Mouse (Mus musculus) liver, embryonic 14.5 days (tissue): ENCODE measurements around the gene Clip1. TPM values are rescaled to one million over a fixed set of nuclear protein-coding genes. Genes with fewer than 3 reads are reported as not detected.
"Not testable (repeated sequence)": the region's sequence is repeated elsewhere in the genome, so short reads cannot be mapped to it uniquely, and the experiment has no call there.

Experiments used
- ATAC-seq: fragments of 200-750 bp; cut with Nextera tagmentation; 2 replicates; pipeline ENCODE4 v1.8.0; 2017; ENCODE audit warnings: moderate number of reproducible peaks, mild to moderate bottlenecking, moderate library complexity; ENCODE audit not compliant: insufficient read depth
- DNase-seq, 3 experiments: peaks; one replicate each; pipeline ENCODE4 v3.0.0-alpha.2; 2012 to 2013; ENCODE audit warnings: low read depth in 3 of 3, low spot score in 3 of 3
- H3K27ac ChIP-seq: fragments of 300-500 bp; sonication (generic); 2 replicates; pipeline ENCODE4 v1.5.1; 2014; ENCODE audit warnings: moderate library complexity, mild to moderate bottlenecking, control low read depth, inconsistent platforms
- H3K27me3 ChIP-seq: fragments of 300-500 bp; sonication (generic); 2 replicates; pipeline ENCODE4 v1.6.1; 2014; ENCODE audit warnings: mild to moderate bottlenecking, low read length, moderate library complexity; ENCODE audit not compliant: control insufficient read depth, insufficient read depth
- H3K36me3 ChIP-seq: fragments of 300-500 bp; sonication (generic); replicated peaks from 2 replicates; pipeline ENCODE4 v1.6.1; 2014; ENCODE audit warnings: low read depth; ENCODE audit not compliant: control insufficient read depth, insufficient read depth
- H3K4me1 ChIP-seq, 2 experiments: fragments of 200-500 bp in 1 of 2; fragments of 300-500 bp in 1 of 2; sonication (generic) in 1 of 2; replicated peaks; 2 replicates each; pipeline ENCODE4 v1.6.1; 2012 to 2014; ENCODE audit warnings: antibody characterized with exemption in 1 of 2, inconsistent platforms in 1 of 2, low read length in 1 of 2; ENCODE audit not compliant: control insufficient read depth in 2 of 2, insufficient read depth in 2 of 2
- H3K4me2 ChIP-seq: fragments of 300-500 bp; sonication (generic); 2 replicates; pipeline ENCODE4 v1.6.1; 2014; ENCODE audit warnings: low read depth, mild to moderate bottlenecking, control low read depth, moderate library complexity
- H3K4me3 ChIP-seq, 2 experiments: fragments of 200-500 bp in 1 of 2; fragments of 300-500 bp in 1 of 2; sonication (generic) in 1 of 2; 2 replicates each; pipeline ENCODE4 v1.5.1; 2012 to 2014; ENCODE audit warnings: low read depth in 2 of 2, low read length in 2 of 2, mild to moderate bottlenecking in 2 of 2, control low read depth in 1 of 2, inconsistent platforms in 1 of 2, moderate library complexity in 1 of 2; ENCODE audit not compliant: insufficient read depth in 1 of 2
- H3K9ac ChIP-seq: fragments of 300-500 bp; sonication (generic); replicated peaks from 2 replicates; pipeline ENCODE4 v1.6.1; 2014; ENCODE audit warnings: mild to moderate bottlenecking, control low read depth, moderate library complexity
- H3K9me3 ChIP-seq: fragments of 300-500 bp; sonication (generic); 2 replicates; pipeline ENCODE4 v1.6.1; 2016; ENCODE audit warnings: low read length, mixed read lengths; ENCODE audit not compliant: control insufficient read depth
- CTCF ChIP-seq: IDR thresholded peaks from 2 replicates; pipeline ENCODE4 v1.5.1; 2016; ENCODE audit warnings: antibody characterized with exemption, low read depth, control low read depth
- EP300 ChIP-seq: IDR thresholded peaks from 2 replicates; pipeline ENCODE4 v1.6.1; 2016; ENCODE audit warnings: antibody characterized with exemption, low read depth
- WGBS: fragments of 180-500 bp; shearing (Covaris S2); extraction: QIAGEN DNeasy Blood & Tissue Kit; methylation state at CpG from one replicate; pipeline ENCODE4 v1.1.7; 2014; ENCODE audit not compliant: insufficient replicate concordance; 5-methylcytosine and 5-hydroxymethylcytosine counted together
- polyA plus RNA-seq, 2 experiments: library from polyadenylated mRNA; depleted of rRNA in 1 of 2; stranded (reverse) in 1 of 2; unstranded in 1 of 2; fragments of >200 nt; fragmentation: Nextera tagmentation in 1 of 2; extraction: Ambion mirVana in 1 of 2; gene quantifications; 2 replicates each; pipeline versions ENCODE4 v1.2.1 to v1.2.3; 2012 to 2014

The Clip1 gene
- polyA plus RNA-seq (2012; rRNA removed), result 3.9 and 6.1 TPM in 2 replicates
- 6.6 and 9.1 TPM in 2 replicates for polyA plus RNA-seq (2014; fragmentation: Nextera tagmentation; extraction: Ambion mirVana)

DNA sequence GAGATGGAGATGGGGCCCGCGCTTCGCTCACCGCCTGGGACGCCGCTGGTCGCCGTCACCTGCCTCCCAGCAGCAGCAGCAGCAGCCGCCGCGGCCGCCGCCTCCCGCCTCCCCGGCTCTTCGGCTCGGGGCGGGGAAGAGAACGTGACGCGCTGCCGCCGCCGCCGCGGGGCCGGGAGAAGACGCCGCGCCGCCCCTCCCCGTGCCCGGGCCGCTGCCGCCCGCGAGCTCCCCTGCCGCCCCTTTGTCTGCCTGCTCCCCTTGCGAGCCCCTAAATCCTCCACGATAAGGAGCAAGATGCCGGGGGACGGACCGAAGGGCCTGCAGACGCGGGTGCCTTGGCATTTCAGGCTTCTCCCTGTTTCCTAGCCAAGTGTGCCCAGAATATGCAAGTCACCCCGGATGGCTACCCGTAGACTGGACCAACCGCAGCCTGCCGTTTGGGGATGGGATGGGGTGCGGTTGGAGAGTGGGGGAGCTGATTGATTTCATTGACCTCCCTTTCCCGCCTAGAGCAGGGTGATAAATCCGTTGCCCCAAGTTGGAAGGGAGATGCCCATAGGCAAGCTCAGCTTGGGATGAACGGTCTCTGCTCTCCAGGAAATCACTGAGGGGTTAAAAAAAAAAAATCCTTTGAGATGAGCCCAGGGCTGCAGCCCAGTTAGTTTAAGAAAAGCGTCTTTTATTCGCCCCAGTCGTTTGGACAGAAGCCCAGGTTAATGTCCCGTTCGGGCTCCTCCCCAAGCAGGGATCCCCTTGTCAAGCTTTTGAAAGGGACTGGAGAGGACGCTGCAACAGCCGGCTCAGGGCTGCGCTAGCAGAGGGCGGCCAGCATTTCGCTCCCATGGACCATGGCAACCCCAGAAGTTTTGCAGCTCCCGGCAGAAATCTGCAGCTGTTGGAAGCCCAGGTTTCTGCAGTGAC lies at the start of gene Clip1:
TSS of gene Clip1 (minus strand) at position 398 of the 924 bp plus-strand sequence.
- Histone ChIP-seq H3K4me2 (peak within 1 kb of the TSS; percentile 90), H3K27ac (no peak within 1 kb of the TSS), H3K27me3 (peaks cover 5% of the 10 kb centered on the region), H3K4me3 (peak within 1 kb of the TSS; percentile 74 to 83), H3K36me3 (no peaks in the 10 kb centered on the region), H3K4me1 (peaks cover 9 to 13% of the 10 kb centered on the region in 2 experiments), H3K9ac (peak within 1 kb of the TSS; percentile 84), H3K9me3 (no peaks in the 10 kb centered on the region)
- ATAC-seq (peak; percentile 77), DNase-seq (peak in 2 of 3 experiments; percentile 45 to 46)
- 2% methylated on average over 56 of the region's 64 CpGs for WGBS
- no peak for TF ChIP-seq CTCF
- TF ChIP-seq EP300, result no peak

DNA sequence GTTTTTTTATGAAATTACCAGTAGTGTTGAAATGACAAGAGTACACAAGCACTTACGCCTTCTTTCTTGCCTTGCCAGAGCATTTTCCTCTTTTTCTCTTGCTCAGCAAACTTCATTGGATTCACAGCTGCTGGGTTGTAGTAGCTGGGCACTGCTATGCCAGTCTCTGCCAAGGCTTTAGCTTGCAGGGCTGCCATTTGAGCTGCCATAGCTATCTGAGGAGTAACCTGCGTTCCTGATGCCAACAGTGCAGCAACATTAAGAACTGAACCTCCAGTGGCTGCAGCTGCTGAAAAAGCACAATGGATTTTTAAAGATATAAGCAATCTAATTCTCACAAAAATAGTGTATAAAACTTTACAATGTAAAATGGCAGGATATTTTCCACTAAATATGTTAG lies 46.6 kb upstream of the Clip1 start:
- Histone ChIP-seq H3K36me3 (peaks cover 80% of the 10 kb centered on the region), H3K4me3 (no peak overlapping the region), H3K4me1 (no peaks in the 10 kb centered on the region), H3K27me3 (no peaks in the 10 kb centered on the region), H3K4me2 (no peak overlapping the region), H3K9me3 (no peaks in the 10 kb centered on the region), H3K27ac (no peak overlapping the region), H3K9ac (no peak overlapping the region)
- WGBS, result 92% methylated on average over 2 of the region's 2 CpGs
- TF ChIP-seq CTCF (no peak), EP300 (no peak)
- DNase-seq, result no peak
- no peak for ATAC-seq

- ATAC-seq, H3K9ac ChIP-seq, H3K4me2 ChIP-seq, H3K27me3 ChIP-seq, H3K4me3 ChIP-seq, H3K9me3 ChIP-seq, H3K27ac ChIP-seq, DNase-seq, H3K4me1 ChIP-seq: not testable (repeated sequence)
- WGBS, result 76% methylated on average over 7 of the region's 7 CpGs
- H3K36me3 ChIP-seq, result peaks cover 16% of the 10 kb centered on the region
Observed at GRCm38 (mm10) chr5:123723816-123724215, 39.4 kb upstream of the Clip1 start.

DNA sequence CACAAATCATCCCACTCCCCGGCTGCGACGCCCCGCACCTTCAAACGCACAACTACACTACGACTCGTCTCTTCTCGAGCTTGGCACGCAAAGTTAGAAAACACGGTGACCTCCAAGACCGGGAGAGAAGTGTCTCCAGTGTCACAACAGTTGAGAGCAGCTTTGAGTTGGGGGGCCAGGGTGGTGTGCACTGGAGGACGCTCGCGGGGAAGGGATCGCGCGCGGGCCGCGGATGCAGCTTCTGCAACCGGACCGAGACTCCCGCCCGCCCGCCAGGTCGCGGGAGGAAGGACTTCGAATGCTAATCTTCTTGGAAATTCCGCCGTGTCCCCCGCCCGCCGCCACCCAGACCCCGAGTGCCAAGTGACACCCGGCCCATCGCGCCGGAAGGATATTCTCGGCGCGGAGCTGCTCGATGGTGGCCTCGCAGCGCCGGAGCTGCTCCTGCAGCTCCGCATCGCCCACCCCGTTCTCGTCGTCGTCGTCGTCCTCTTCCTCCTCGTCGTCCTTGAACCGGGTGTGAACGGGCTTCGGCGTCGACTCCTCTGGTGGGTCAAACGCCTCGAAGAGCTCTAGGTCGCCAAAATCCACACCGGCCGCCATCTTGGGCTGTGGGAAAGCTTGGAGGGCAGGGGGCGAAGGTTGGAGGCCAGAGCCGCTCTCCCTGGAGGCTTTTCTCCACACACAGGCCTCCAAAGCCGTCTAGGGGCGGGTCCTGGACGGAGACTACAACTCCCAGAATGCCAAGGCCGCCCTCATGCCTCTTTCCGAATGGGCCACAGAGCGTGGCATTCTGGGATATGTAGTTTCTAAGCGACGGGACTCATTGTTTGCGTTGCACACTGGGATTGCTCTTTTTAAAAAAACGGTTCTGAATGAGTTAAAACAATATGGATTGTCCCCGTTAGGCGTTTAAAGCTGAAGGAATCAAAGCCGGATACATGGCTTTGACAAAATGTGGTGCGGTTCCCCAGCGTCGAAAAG lies 36.2 kb upstream of the Clip1 start, which contains the start of gene Zcchc8:
TSS of gene Zcchc8 (minus strand) at position 773 of the 984 bp plus-strand sequence.
- peak within 1 kb of the TSS; percentile 92 for H3K4me2 ChIP-seq
- H3K4me3 ChIP-seq, result peak within 1 kb of the TSS; percentile 82 to 83
- peaks cover 18% of the 10 kb centered on the region for H3K36me3 ChIP-seq
- H3K27me3 ChIP-seq, result no peaks in the 10 kb centered on the region
- no peaks in the 10 kb centered on the region for H3K9me3 ChIP-seq
- DNase-seq (peak; percentile 94 to 98 (median 96)), ATAC-seq (peak; percentile 100)
- H3K4me1 ChIP-seq, result peaks cover 6 to 8% of the 10 kb centered on the region in 2 experiments; a peak in 3 of 4 replicates
- peak within 1 kb of the TSS; percentile 73 for H3K27ac ChIP-seq
- TF ChIP-seq EP300 (no peak), CTCF (no peak)
- under 1% methylated on average over 83 of the region's 83 CpGs for WGBS
- H3K9ac ChIP-seq, result peak within 1 kb of the TSS; percentile 88
